Mouse (Mus musculus): ENCODE measurements around the gene Pon1. TPM values are rescaled to one million over a fixed set of nuclear protein-coding genes. Genes with fewer than 3 reads are reported as not detected.

The Pon1 gene
- total RNA-seq, 2 experiments from 2014 or later: 0.42 TPM; not detected in 1

DNA sequence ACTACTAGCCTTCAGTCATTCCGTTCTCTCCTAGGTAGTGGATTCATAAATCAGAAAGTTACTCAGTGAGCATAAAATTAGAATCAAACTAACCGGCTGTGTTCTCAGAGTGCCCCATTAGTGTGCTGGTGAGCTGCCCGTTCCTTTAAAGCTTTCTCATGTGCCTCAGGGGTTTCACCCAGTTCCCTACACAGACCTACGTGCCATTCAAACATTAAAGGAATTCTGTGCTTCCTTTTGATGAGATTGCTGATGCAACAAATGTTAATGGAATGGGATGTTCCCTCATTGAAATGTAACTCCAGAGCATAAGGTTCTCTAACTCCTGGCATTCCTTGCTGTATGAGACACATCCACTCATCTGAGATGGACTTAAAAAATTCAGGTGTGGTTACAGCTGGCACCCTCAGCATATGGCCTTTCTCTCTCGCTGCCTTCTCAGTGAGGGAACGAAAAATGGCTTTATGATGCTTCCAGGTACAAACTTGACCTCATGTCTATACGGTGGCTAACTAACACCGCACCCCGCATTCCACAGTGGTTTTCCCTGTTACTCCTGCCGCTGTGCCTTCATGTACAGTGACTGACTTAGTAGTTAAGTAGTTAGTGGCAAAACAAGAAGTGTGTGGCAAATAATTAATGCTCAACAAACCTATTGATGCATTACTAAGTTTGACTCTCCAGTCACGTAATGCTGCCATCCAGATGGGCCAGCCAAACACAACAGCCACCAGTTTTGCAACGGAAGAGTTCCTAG, 54.7 kb downstream of the Pon1 start:
- no peak for DNase-seq
- intact Hi-C loops (cut with DNase I): no loop called here

DNA sequence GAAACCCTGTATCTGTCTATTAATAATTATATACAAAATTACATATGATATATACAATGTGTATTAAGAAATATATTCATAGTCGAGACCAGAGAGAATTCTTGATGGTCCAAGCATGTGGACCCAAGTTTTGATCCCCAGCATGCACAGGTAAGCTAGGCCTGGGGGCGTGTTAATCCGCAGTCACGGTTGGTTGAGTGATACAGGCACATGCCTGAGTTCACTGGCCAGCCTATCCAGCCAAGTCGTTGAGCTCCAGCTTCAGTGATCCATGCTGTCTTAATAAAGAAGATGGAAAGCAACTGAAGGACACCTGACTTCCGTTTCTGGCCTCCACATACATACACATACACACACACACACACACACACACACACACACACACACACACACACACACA, 57.7 kb downstream of the Pon1 start:
- DNase-seq: no peak
- intact Hi-C loops (cut with DNase I): no loop called here

DNA sequence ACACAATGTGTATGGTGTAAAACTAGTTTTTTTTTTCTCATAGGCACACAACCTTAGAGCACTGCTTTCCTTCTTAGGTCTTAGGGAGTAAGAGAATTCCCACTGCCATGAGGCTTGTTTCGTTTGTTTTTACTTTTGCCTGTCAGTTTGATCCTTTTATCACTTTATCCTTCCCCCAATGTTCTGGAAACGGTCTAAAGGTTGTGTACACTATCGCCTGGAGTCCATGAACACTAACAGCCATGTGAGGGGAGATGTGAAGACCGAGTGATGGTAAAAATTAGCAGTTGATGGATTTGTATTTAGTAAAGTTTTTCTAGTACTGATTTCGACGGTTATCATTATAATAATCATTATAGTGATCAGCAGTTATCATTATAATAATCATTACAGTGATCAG, 58.8 kb downstream of the Pon1 start:
- intact Hi-C loops (cut with DNase I): no loop called here

GRCm38 (mm10) chr6:5129364-5130093, 64.2 kb downstream of the Pon1 start:
- DNase-seq: no peak
- intact Hi-C loops (cut with DNase I): no loop called here

More for the DNA sequence above, 58.8 kb downstream of the Pon1 start:
- DNase-seq: no peak

DNA sequence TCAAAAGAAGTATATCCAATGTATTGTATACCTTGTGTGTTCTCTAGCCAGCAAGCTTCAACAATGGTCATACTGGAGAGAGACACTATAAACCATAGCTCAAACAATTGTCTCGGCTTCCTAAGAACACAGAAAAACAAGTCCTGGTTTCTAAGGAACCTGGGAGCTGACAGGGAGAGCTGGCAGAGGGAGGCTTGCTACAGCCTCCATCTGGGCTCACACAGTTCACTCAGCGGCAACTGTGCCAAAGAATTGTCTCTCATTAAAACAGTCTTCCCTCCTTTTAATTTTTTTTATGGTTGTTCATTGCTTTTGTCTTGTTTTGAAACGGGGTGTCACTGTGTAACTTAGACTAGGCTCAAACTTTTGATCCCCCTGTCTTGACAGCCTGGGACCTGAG, 73.5 kb downstream of the Pon1 start:
- intact Hi-C loops (cut with DNase I): no loop called here
- DNase-seq: no peak

DNA sequence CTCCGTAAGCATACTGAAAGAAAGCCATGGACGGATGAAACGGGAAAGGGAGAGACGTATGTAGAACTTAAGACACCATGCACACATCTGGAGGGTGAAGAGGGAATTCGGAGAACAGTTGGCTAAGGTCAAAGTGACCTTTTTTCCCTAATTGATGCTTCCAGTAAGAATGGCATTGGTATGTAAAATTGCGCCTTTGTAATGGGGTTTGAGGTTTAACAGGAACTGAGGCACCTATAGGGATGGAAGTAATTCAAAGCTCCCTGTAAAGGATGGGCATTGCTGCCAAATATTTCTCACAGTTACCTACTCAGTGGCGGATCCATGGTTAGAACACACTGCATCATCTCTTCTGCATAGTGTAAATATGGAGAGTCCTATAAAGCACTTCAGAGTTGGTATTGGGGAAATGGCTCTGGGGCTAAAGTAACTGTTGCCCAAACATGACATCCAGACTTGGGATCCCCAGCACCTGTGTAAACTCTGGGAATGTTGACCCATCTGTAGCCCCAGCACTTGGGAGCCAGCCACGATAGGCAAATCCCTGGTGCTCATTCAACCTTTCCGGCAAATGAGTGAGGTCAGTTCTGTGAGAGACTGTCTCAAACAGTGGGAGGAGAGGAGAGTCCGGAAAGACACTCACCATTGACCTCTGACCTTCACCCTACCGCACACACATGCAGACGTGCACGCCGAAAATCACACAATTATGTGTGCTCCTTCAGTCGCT, 74.4 kb downstream of the Pon1 start:
- intact Hi-C loops (cut with DNase I): no loop called here
- no peak for DNase-seq

Other genes with a start within 250 kb of the Pon1 start
- 10 to 100 TPM; 31.8 to 42.6 TPM for gene Pon3, start 62.3 kb upstream of the Pon1 start, total RNA-seq (2021)
- gene Pon2, start 104.5 kb upstream of the Pon1 start, total RNA-seq (2021): 10 to 100 TPM; 15.8 to 17.3 TPM
- 10 to 100 TPM in 1 of 2 experiments, 1 to 10 TPM in 1; 9.4 to 10.9 TPM for gene Asb4, start 189.4 kb upstream of the Pon1 start, total RNA-seq (2021)